Comparison of ENCODE assay signal across 10 mouse cellular contexts in genomic region chr9:80942991-80943390, GRCm38 (mm10).
DNase-seq lines count a peak whose midpoint lies in the region; ATAC-seq and TF ChIP-seq lines count a peak whose summit lies in the region.
"Had no signal": no experiment of that assay in that cellular context is flagged by ENCODE, and none has a peak within 500 bp of the region (broad histone marks: within the 10 kb centered on the region; RNA-seq: fewer than 3 reads in every experiment).

No protein-coding gene starts in this region.

- no peak overlapping the region for H3K4me3 ChIP-seq in forebrain, embryonic 13.5 days
- H3K4me3 ChIP-seq in forebrain, embryonic 11.5 days (ENCODE audit: low read depth, low read length), result no peak overlapping the region
- no peak overlapping the region for H3K4me3 ChIP-seq in liver, postnatal 0 days (ENCODE audit: low read depth, low read length)
- no peak overlapping the region for H3K4me3 ChIP-seq in liver, embryonic 11.5 days (ENCODE audit: low read depth, low read length)
- no peak overlapping the region for H3K4me3 ChIP-seq in heart, embryonic 10.5 days
- H3K4me3 ChIP-seq: embryonic facial prominence, embryonic 15.5 days had no signal

- TF ChIP-seq EP300 in liver, postnatal 0 days (IDR thresholded peaks at IDR 0.05; ENCODE audit: low read depth), result no peak

- H3K27ac ChIP-seq in forebrain, embryonic 13.5 days, result no peak overlapping the region
- H3K27ac ChIP-seq in forebrain, embryonic 11.5 days (ENCODE audit: low read depth, low read length), result no peak overlapping the region
- H3K27ac ChIP-seq in liver, postnatal 0 days (ENCODE audit: low read depth), result no peak overlapping the region
- no peak overlapping the region for H3K27ac ChIP-seq in liver, embryonic 11.5 days (ENCODE audit: low read depth, low read length)
- H3K27ac ChIP-seq in heart, embryonic 10.5 days, result no peak overlapping the region
- H3K27ac ChIP-seq: embryonic facial prominence, embryonic 15.5 days had no signal

- H3K4me1 ChIP-seq in forebrain, embryonic 13.5 days, result no peaks in the 10 kb centered on the region
- H3K4me1 ChIP-seq in forebrain, embryonic 11.5 days (replicated peaks; ENCODE audit: control insufficient read depth, insufficient read depth, low read length), result no peaks in the 10 kb centered on the region
- no peaks in the 10 kb centered on the region for H3K4me1 ChIP-seq in liver, postnatal 0 days (ENCODE audit: insufficient read depth)
- H3K4me1 ChIP-seq in liver, embryonic 11.5 days (replicated peaks; ENCODE audit: control insufficient read depth, insufficient read depth, low read length), result no peaks in the 10 kb centered on the region
- H3K4me1 ChIP-seq in heart, embryonic 10.5 days, result 0 out of 2 replicates have a peak, but pooled peaks cover 4% of the 10 kb centered on the region
- H3K4me1 ChIP-seq: embryonic facial prominence, embryonic 15.5 days had no signal

- no peak for DNase-seq in forebrain, embryonic 11.5 days (ENCODE audit: low spot score)
- no peak for DNase-seq in liver, postnatal 0 days
- no peak for DNase-seq in liver, embryonic 11.5 days (ENCODE audit: low spot score)
- DNase-seq in brain, adult 2 months (ENCODE audit: low read depth, low spot score), result peak; percentile 50
- DNase-seq in retina, postnatal 1 day, result peak; percentile 26
- DNase-seq in heart, embryonic 10.5 days (ENCODE audit: low spot score), result no peak
- no peak for DNase-seq in gastrocnemius, postnatal 10 days

- no peaks in the 10 kb centered on the region for H3K9me3 ChIP-seq in forebrain, embryonic 13.5 days (replicated peaks)
- no peaks in the 10 kb centered on the region for H3K9me3 ChIP-seq in forebrain, embryonic 11.5 days (ENCODE audit: control insufficient read depth, low read length)
- no peaks in the 10 kb centered on the region for H3K9me3 ChIP-seq in liver, postnatal 0 days (ENCODE audit: low read length)
- H3K9me3 ChIP-seq in liver, embryonic 11.5 days (ENCODE audit: control insufficient read depth, low read length), result no peaks in the 10 kb centered on the region
- H3K9me3 ChIP-seq in heart, embryonic 10.5 days, result no peaks in the 10 kb centered on the region
- H3K9me3 ChIP-seq: embryonic facial prominence, embryonic 15.5 days had no signal

- H3K4me2 ChIP-seq in forebrain, embryonic 13.5 days, result no peak overlapping the region
- H3K4me2 ChIP-seq in forebrain, embryonic 11.5 days (ENCODE audit: low read depth, low read length, severe bottlenecking), result no peak overlapping the region
- H3K4me2 ChIP-seq in liver, postnatal 0 days (ENCODE audit: low read depth, low read length), result no peak overlapping the region
- H3K4me2 ChIP-seq in liver, embryonic 11.5 days, result no peak overlapping the region
- H3K4me2 ChIP-seq: embryonic facial prominence, embryonic 15.5 days had no signal

- TF ChIP-seq CTCF in liver, postnatal 0 days (IDR thresholded peaks at IDR 0.05; ENCODE audit: low read depth), result peak; percentile 32

- WGBS in forebrain, embryonic 13.5 days, result 72% methylated on average over 2 of the region's 2 CpGs
- 68% methylated on average over 2 of the region's 2 CpGs for WGBS in forebrain, embryonic 11.5 days
- 56% methylated on average over 2 of the region's 2 CpGs for WGBS in liver, postnatal 0 days (ENCODE audit: insufficient replicate concordance)
- WGBS in liver, embryonic 11.5 days, result 51% methylated on average over 2 of the region's 2 CpGs
- WGBS in heart, embryonic 10.5 days, result 62% methylated on average over 2 of the region's 2 CpGs

- ATAC-seq in forebrain, embryonic 13.5 days, result peak; percentile 27; the same call in 1 of the 2 replicates
- no peak for ATAC-seq in forebrain, embryonic 11.5 days (replicated peaks; ENCODE audit: low FRiP score)
- ATAC-seq in liver, postnatal 0 days, result no peak
- no peak for ATAC-seq in liver, embryonic 11.5 days (replicated peaks; ENCODE audit: low FRiP score)
- ATAC-seq: inflammation-experienced regulatory T-cells, adult 6 months had no signal

- no peaks in the 10 kb centered on the region for H3K27me3 ChIP-seq in forebrain, embryonic 13.5 days
- H3K27me3 ChIP-seq in forebrain, embryonic 11.5 days (ENCODE audit: control insufficient read depth, insufficient read depth, low read length), result no peaks in the 10 kb centered on the region
- no peaks in the 10 kb centered on the region for H3K27me3 ChIP-seq in liver, postnatal 0 days (ENCODE audit: insufficient read depth, low read length)
- H3K27me3 ChIP-seq in liver, embryonic 11.5 days (replicated peaks; ENCODE audit: control insufficient read depth, insufficient read depth, low read length), result no peaks in the 10 kb centered on the region
- no peaks in the 10 kb centered on the region for H3K27me3 ChIP-seq in heart, embryonic 10.5 days (ENCODE audit: insufficient read depth, poor library complexity, severe bottlenecking)
- H3K27me3 ChIP-seq: embryonic facial prominence, embryonic 15.5 days had no signal

- H3K36me3 ChIP-seq in forebrain, embryonic 13.5 days (ENCODE audit: poor library complexity, severe bottlenecking), result no peaks in the 10 kb centered on the region
- no peaks in the 10 kb centered on the region for H3K36me3 ChIP-seq in forebrain, embryonic 11.5 days (ENCODE audit: control insufficient read depth, insufficient read depth, low read length)
- no peaks in the 10 kb centered on the region for H3K36me3 ChIP-seq in liver, postnatal 0 days (replicated peaks; ENCODE audit: insufficient read depth, low read length)
- H3K36me3 ChIP-seq in liver, embryonic 11.5 days (ENCODE audit: control insufficient read depth, insufficient read depth, low read length), result no peaks in the 10 kb centered on the region
- no peaks in the 10 kb centered on the region for H3K36me3 ChIP-seq in heart, embryonic 10.5 days
- H3K36me3 ChIP-seq: embryonic facial prominence, embryonic 15.5 days had no signal

- no peak overlapping the region for H3K9ac ChIP-seq in forebrain, embryonic 13.5 days
- H3K9ac ChIP-seq in forebrain, embryonic 11.5 days (ENCODE audit: low read length), result no peak overlapping the region
- no peak overlapping the region for H3K9ac ChIP-seq in liver, postnatal 0 days (replicated peaks)
- no peak overlapping the region for H3K9ac ChIP-seq in liver, embryonic 11.5 days (ENCODE audit: low read depth, low read length)
- H3K9ac ChIP-seq: embryonic facial prominence, embryonic 15.5 days had no signal

Comparison
In these comparisons a context has a peak if more than half of its experiments do, and no peak if none do; other contexts are left out.
1. DNase-seq: peak in brain, adult 2 months (single experiment) and retina, postnatal 1 day (single experiment); none in forebrain, embryonic 11.5 days (single experiment), liver, postnatal 0 days (single experiment), liver, embryonic 11.5 days (single experiment), heart, embryonic 10.5 days (single experiment) and gastrocnemius, postnatal 10 days (single experiment).